8 mouse cellular contexts compared by ENCODE assay signal in the genomic region with DNA sequence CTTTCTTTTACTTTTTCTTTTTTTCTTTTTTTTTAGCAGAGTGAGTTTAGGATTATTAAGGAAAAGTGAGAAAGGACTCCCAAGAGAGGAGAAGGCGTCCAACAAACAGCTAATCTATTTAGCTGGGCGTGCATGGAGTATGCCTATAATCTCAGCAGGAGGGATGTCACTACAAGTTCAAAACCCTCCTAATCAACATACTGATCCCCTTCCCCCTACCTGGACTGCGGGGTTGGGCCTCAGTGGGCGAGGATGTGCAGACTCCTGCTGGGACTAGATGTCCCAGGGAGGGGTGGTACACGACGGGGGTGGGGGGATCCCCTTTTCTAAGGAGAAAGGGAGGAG. TPM values are rescaled to one million over a fixed set of nuclear protein-coding genes. Genes with fewer than 3 reads are reported as not detected.
A peak's percentile ranks its signal among the peaks of the same experiment; 100 is the strongest.
DNase-seq lines count a peak whose midpoint lies in the region; ATAC-seq and TF ChIP-seq lines count a peak whose summit lies in the region.

No protein-coding gene starts in this region.

- peaks cover 4% of the 10 kb centered on the region; the same call in 1 of the 2 replicates for H3K4me1 ChIP-seq in heart, embryonic 16.5 days (ENCODE audit: control insufficient read depth, insufficient read depth, low read length)
- peaks cover 0 to 21% of the 10 kb centered on the region in 2 experiments; a peak in 2 of 4 replicates for H3K4me1 ChIP-seq in MEL (ENCODE audit: control insufficient read depth in 1 of 2, insufficient read depth in 2 of 2, low read length in 2 of 2)
- peaks cover 13% of the 10 kb centered on the region for H3K4me1 ChIP-seq in hindbrain, embryonic 12.5 days
- H3K4me1 ChIP-seq in midbrain, postnatal 0 days (ENCODE audit: insufficient read depth, low read length), result peaks cover 6% of the 10 kb centered on the region; the same call in 1 of the 2 replicates

- H3K4me3 ChIP-seq in heart, embryonic 16.5 days (ENCODE audit: low read length), result peak overlapping the region; percentile 49
- H3K4me3 ChIP-seq in MEL (ENCODE audit: control insufficient read depth in 1 of 2, insufficient read depth in 1 of 2, low read depth in 2 of 2, low read length in 2 of 2), result peak overlapping the region; percentile 50 to 67
- H3K4me3 ChIP-seq in hindbrain, embryonic 12.5 days, result peak overlapping the region; percentile 41
- H3K4me3 ChIP-seq in midbrain, postnatal 0 days (ENCODE audit: low read depth, low read length), result peak overlapping the region; percentile 43

- no peaks in the 10 kb centered on the region for H3K36me3 ChIP-seq in heart, embryonic 16.5 days (ENCODE audit: control insufficient read depth, insufficient read depth)
- 0 out of 4 replicates have a peak, but pooled peaks cover 0 to 3% of the 10 kb centered on the region in 2 experiments for H3K36me3 ChIP-seq in MEL (ENCODE audit: control insufficient read depth in 1 of 2, insufficient read depth in 2 of 2, low read length in 2 of 2)
- no peaks in the 10 kb centered on the region for H3K36me3 ChIP-seq in hindbrain, embryonic 12.5 days
- no peaks in the 10 kb centered on the region for H3K36me3 ChIP-seq in midbrain, postnatal 0 days (ENCODE audit: insufficient read depth, low read length)

- H3K79me2 ChIP-seq in MEL (ENCODE audit: control insufficient read depth, insufficient read depth, low read length, poor library complexity), result no peaks in the 10 kb centered on the region; the same call in 1 of the 2 replicates

- intact Hi-C loops in heart, postnatal 10 days (cut with DNase I), result no loop called here

- peak overlapping the region; percentile 68 for H3K4me2 ChIP-seq in heart, embryonic 16.5 days (ENCODE audit: low read depth, low read length)
- H3K4me2 ChIP-seq in hindbrain, embryonic 12.5 days (replicated peaks), result peak overlapping the region; percentile 59
- H3K4me2 ChIP-seq in midbrain, postnatal 0 days (ENCODE audit: low read depth, low read length, poor library complexity, severe bottlenecking), result peak overlapping the region; percentile 51

- no peak for DNase-seq in heart, postnatal 10 days
- peak; percentile 70 for DNase-seq in MEL (ENCODE audit: low read depth, low spot score)
- DNase-seq in midbrain, postnatal 0 days (ENCODE audit: low spot score), result no peak
- no peak for DNase-seq in ovary, postnatal 14 days (ENCODE audit: low spot score)
- DNase-seq in natural killer cell, adult 2 months (ENCODE audit: low spot score in 2 of 2), result no peak
- no peak for DNase-seq in kidney, adult 11 months

- no peak for TF ChIP-seq CTCF in MEL (IDR thresholded peaks at IDR 0.05 in 2 of 3, conservative IDR thresholded peaks at IDR 0.05 in 1 of 3; ENCODE audit: control insufficient read depth in 1 of 3, insufficient read depth in 1 of 3, low read depth in 2 of 3, low read length in 3 of 3, poor library complexity in 1 of 3, severe bottlenecking in 1 of 3)
- TF ChIP-seq CTCF in midbrain, postnatal 0 days (IDR thresholded peaks at IDR 0.05), result no peak

- no peak for TF ChIP-seq RAD21 in MEL (IDR thresholded peaks at IDR 0.05; ENCODE audit: low read depth, low read length)

- H3K9ac ChIP-seq in heart, embryonic 16.5 days (ENCODE audit: low read length), result peak overlapping the region; percentile 64
- peak overlapping the region; percentile 58 for H3K9ac ChIP-seq in MEL (ENCODE audit: control insufficient read depth, low read depth, low read length, poor library complexity, severe bottlenecking)
- peak overlapping the region; percentile 45; the same call in 1 of the 2 replicates for H3K9ac ChIP-seq in hindbrain, embryonic 12.5 days
- H3K9ac ChIP-seq in midbrain, postnatal 0 days (replicated peaks; ENCODE audit: low read length, poor library complexity, severe bottlenecking), result no peak overlapping the region

- no peak for ATAC-seq in heart, embryonic 16.5 days (replicated peaks; ENCODE audit: extremely low read depth, insufficient read depth, low FRiP score)
- ATAC-seq in hindbrain, embryonic 12.5 days (ENCODE audit: low FRiP score), result 0 out of 2 replicates have a peak, but pooled peaks have one; percentile 44
- ATAC-seq in midbrain, postnatal 0 days (ENCODE audit: low FRiP score), result no peak

- no peaks in the 10 kb centered on the region for H3K27me3 ChIP-seq in heart, embryonic 16.5 days (ENCODE audit: control insufficient read depth, insufficient read depth, low read length)
- no peaks in the 10 kb centered on the region for H3K27me3 ChIP-seq in MEL (ENCODE audit: control insufficient read depth in 1 of 2, insufficient read depth in 2 of 2, low read length in 2 of 2)
- peaks cover 26% of the 10 kb centered on the region for H3K27me3 ChIP-seq in hindbrain, embryonic 12.5 days
- no peaks in the 10 kb centered on the region for H3K27me3 ChIP-seq in midbrain, postnatal 0 days (ENCODE audit: insufficient read depth, low read length)

- TF ChIP-seq EP300 in MEL (IDR thresholded peaks at IDR 0.05; ENCODE audit: low read depth in 1 of 2, low read length in 2 of 2), result no peak

- no peak for TF ChIP-seq POLR2A in MEL (IDR thresholded peaks at IDR 0.05; ENCODE audit: control insufficient read depth in 1 of 2, insufficient read depth in 1 of 2, low read depth in 1 of 2, low read length in 2 of 2, poor library complexity in 1 of 2)

- WGBS in heart, embryonic 16.5 days, result 3% methylated on average over 6 of the region's 6 CpGs
- WGBS in hindbrain, embryonic 12.5 days, result 1% methylated on average over 6 of the region's 6 CpGs
- WGBS in midbrain, postnatal 0 days, result 1% methylated on average over 6 of the region's 6 CpGs

- peak overlapping the region; percentile 60 for H3K27ac ChIP-seq in heart, embryonic 16.5 days (ENCODE audit: low read length)
- no peak overlapping the region for H3K27ac ChIP-seq in MEL (ENCODE audit: control insufficient read depth, low read depth, low read length)
- H3K27ac ChIP-seq in hindbrain, embryonic 12.5 days, result no peak overlapping the region
- H3K27ac ChIP-seq in midbrain, postnatal 0 days (ENCODE audit: low read depth, low read length), result no peak overlapping the region

- H3K9me3 ChIP-seq in heart, embryonic 16.5 days (replicated peaks; ENCODE audit: control insufficient read depth, low read length), result no peaks in the 10 kb centered on the region
- H3K9me3 ChIP-seq in MEL (replicated peaks; ENCODE audit: insufficient read depth, low read length), result no peaks in the 10 kb centered on the region
- no peaks in the 10 kb centered on the region for H3K9me3 ChIP-seq in hindbrain, embryonic 12.5 days (replicated peaks)
- no peaks in the 10 kb centered on the region for H3K9me3 ChIP-seq in midbrain, postnatal 0 days (ENCODE audit: low read length)

TF ChIP-seq in MEL, 35 proteins besides CTCF, POLR2A, EP300 and RAD21 (continues in another document):
- peak; percentile 49; the same call in 1 of the 2 replicates for TF ChIP-seq SIN3A (IDR thresholded peaks at IDR 0.05; ENCODE audit: low read length)

RNA-seq across cellular contexts. Expression of gene Gm12184, which starts 0.3 kb away (rescaled TPM):
- 0.55 and 0.66 TPM in 2 replicates for polyA plus RNA-seq in heart, embryonic 16.5 days (2015; fragmentation: Nextera tagmentation; extraction: Ambion mirVana)
- 1 to 10 TPM; 2.9 to 5.0 TPM for total RNA-seq in heart, postnatal 10 days (2021)
- 7.1 and 10.9 TPM in 2 replicates for total RNA-seq in MEL (2012; rRNA removed)
- 10 to 100 TPM in 1 of 2 experiments, not detected in 1; 15.3 TPM for polyA plus RNA-seq in MEL (2012; ENCODE audit: insufficient read depth in 1 of 2, insufficient read length in 2 of 2, low read depth in 1 of 2, low replicate concordance in 2 of 2, missing spikeins in 1 of 2)
- 7.2 and 10.0 TPM in 2 replicates for polyA plus RNA-seq in hindbrain, embryonic 12.5 days (2016; fragmentation: Nextera tagmentation; extraction: Ambion mirVana)
- 4.3 and 8.2 TPM in 2 replicates for total RNA-seq in midbrain, postnatal 0 days (2014; rRNA removed)
- polyA plus RNA-seq in midbrain, postnatal 0 days (2015; fragmentation: Nextera tagmentation; extraction: Ambion mirVana), result 2.4 and 3.0 TPM in 2 replicates

RNA-seq across cellular contexts. Expression of gene Trim7, which starts 0.8 kb away (rescaled TPM):
- polyA plus RNA-seq in heart, embryonic 16.5 days (2015; fragmentation: Nextera tagmentation; extraction: Ambion mirVana), result 0.89 and 0.98 TPM in 2 replicates
- 10 to 100 TPM; 10.1 to 12.8 TPM for total RNA-seq in heart, postnatal 10 days (2021)
- 0.72 and 0.81 TPM in 2 replicates for total RNA-seq in MEL (2012; rRNA removed)
- 1 to 10 TPM in 1 of 2 experiments, not detected in 1; 1.3 TPM for polyA plus RNA-seq in MEL (2012; ENCODE audit: insufficient read depth in 1 of 2, insufficient read length in 2 of 2, low read depth in 1 of 2, low replicate concordance in 2 of 2, missing spikeins in 1 of 2)
- polyA plus RNA-seq in hindbrain, embryonic 12.5 days (2016; fragmentation: Nextera tagmentation; extraction: Ambion mirVana), result 0.70 and 1.6 TPM in 2 replicates
- total RNA-seq in midbrain, postnatal 0 days (2014; rRNA removed), result 7.7 and 8.6 TPM in 2 replicates
- polyA plus RNA-seq in midbrain, postnatal 0 days (2015; fragmentation: Nextera tagmentation; extraction: Ambion mirVana), result 3.4 and 3.7 TPM in 2 replicates

RNA-seq across cellular contexts. Expression of gene Trim41, which starts 9.6 kb away (rescaled TPM):
- polyA plus RNA-seq in heart, embryonic 16.5 days (2015; fragmentation: Nextera tagmentation; extraction: Ambion mirVana), result 4.2 and 4.3 TPM in 2 replicates
- total RNA-seq in heart, postnatal 10 days (2021), result 10 to 100 TPM; 27.9 to 30.1 TPM
- 31.6 and 37.0 TPM in 2 replicates for total RNA-seq in MEL (2012; rRNA removed)
- polyA plus RNA-seq in MEL (2012; ENCODE audit: insufficient read depth in 1 of 2, insufficient read length in 2 of 2, low read depth in 1 of 2, low replicate concordance in 2 of 2, missing spikeins in 1 of 2), result 10 to 100 TPM; 56.4 to 76.3 TPM
- 6.4 and 7.1 TPM in 2 replicates for polyA plus RNA-seq in hindbrain, embryonic 12.5 days (2016; fragmentation: Nextera tagmentation; extraction: Ambion mirVana)
- total RNA-seq in midbrain, postnatal 0 days (2014; rRNA removed), result 38.9 and 41.5 TPM in 2 replicates
- polyA plus RNA-seq in midbrain, postnatal 0 days (2015; fragmentation: Nextera tagmentation; extraction: Ambion mirVana), result 5.0 and 5.1 TPM in 2 replicates

RNA-seq across cellular contexts. Expression of gene Rack1, which starts 26.6 kb away (rescaled TPM):
- polyA plus RNA-seq in heart, embryonic 16.5 days (2015; fragmentation: Nextera tagmentation; extraction: Ambion mirVana), result 382 and 390 TPM in 2 replicates
- total RNA-seq in heart, postnatal 10 days (2021), result 100 to 1,000 TPM; 530 to 563 TPM
- 5,378 and 5,815 TPM in 2 replicates for total RNA-seq in MEL (2012; rRNA removed)
- polyA plus RNA-seq in MEL (2012; ENCODE audit: insufficient read depth in 1 of 2, insufficient read length in 2 of 2, low read depth in 1 of 2, low replicate concordance in 2 of 2, missing spikeins in 1 of 2), result 1,000 to 10,000 TPM in 1 of 2 experiments, 100 to 1,000 TPM in 1; 376 to 4,421 TPM
- polyA plus RNA-seq in hindbrain, embryonic 12.5 days (2016; fragmentation: Nextera tagmentation; extraction: Ambion mirVana), result 442 and 512 TPM in 2 replicates
- 932 and 1,043 TPM in 2 replicates for total RNA-seq in midbrain, postnatal 0 days (2014; rRNA removed)
- 317 and 331 TPM in 2 replicates for polyA plus RNA-seq in midbrain, postnatal 0 days (2015; fragmentation: Nextera tagmentation; extraction: Ambion mirVana)

RNA-seq across cellular contexts. Expression of gene Irgm1, which starts 44.8 kb away (rescaled TPM):
- 11.6 and 14.5 TPM in 2 replicates for polyA plus RNA-seq in heart, embryonic 16.5 days (2015; fragmentation: Nextera tagmentation; extraction: Ambion mirVana)
- 1 to 10 TPM; 6.5 to 9.5 TPM for total RNA-seq in heart, postnatal 10 days (2021)
- total RNA-seq in MEL (2012; rRNA removed), result 7.5 and 10.7 TPM in 2 replicates
- polyA plus RNA-seq in MEL (2012; ENCODE audit: insufficient read depth in 1 of 2, insufficient read length in 2 of 2, low read depth in 1 of 2, low replicate concordance in 2 of 2, missing spikeins in 1 of 2), result 10 to 100 TPM in 1 of 2 experiments, not detected in 1; 10.0 TPM
- 3.0 and 3.9 TPM in 2 replicates for polyA plus RNA-seq in hindbrain, embryonic 12.5 days (2016; fragmentation: Nextera tagmentation; extraction: Ambion mirVana)
- total RNA-seq in midbrain, postnatal 0 days (2014; rRNA removed), result 6.2 and 7.6 TPM in 2 replicates
- polyA plus RNA-seq in midbrain, postnatal 0 days (2015; fragmentation: Nextera tagmentation; extraction: Ambion mirVana), result 4.9 and 5.8 TPM in 2 replicates
